Mouse (Mus musculus) layer of hippocampus, postnatal 10 days (tissue): Measurements from ENCODE around the gene Erbb4. TPM values are rescaled to one million over a fixed set of nuclear protein-coding genes. Genes with fewer than 3 reads are reported as not detected.

Experiments used
- DNase-seq, 2 experiments: peaks; one replicate each; pipeline ENCODE4 v3.0.0; 2021; ENCODE audit warnings: low spot score in 2 of 2
- total RNA-seq, 2 experiments: library from RNA; stranded (reverse); gene quantifications; 2 replicates each; pipeline ENCODE4 v1.2.3; 2021

The Erbb4 gene
- total RNA-seq, 2 experiments from 2014 or later, result 41.0 to 42.0 TPM

DNA sequence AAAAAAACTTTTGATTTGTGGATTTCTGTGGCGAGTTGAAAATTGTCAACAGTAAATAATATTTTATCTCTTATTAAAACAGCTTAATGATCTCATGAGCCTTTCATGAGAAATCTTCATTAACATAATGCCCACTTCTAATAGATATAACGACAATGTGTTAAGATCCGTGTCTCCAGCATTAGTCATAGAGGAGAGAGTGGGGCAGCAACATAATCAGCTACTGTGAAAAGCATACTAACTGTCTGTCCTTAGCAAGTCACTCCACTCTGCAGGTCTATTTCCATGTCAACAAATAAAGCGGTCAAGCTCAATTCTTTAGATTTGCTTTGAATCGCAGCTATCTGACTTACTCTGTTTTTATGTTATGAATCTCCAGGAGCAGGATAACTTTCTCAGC lies 80.0 kb downstream of the Erbb4 start:
- no peak for DNase-seq

DNA sequence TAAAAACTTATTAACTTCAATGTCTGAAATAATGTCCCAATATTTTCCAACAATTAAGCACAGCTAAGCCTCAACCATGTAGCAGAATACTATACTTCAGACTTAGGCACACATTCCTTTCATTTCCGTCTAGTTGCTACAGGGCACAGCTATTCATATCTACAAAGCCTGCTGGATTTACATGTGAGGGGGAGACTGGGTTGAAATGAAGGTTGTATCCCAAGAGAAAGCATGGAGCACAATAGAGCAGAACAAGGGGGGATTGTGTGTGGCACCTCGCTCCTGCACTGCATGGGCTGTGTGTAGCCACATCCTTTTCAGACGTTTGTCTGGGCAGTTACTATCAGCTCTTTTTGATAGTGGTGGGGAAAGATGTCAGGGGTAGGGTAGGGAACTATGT lies 83.0 kb downstream of the Erbb4 start:
- no peak for DNase-seq

GRCm38 (mm10) chr1:69023157-69023925 lies 84.5 kb downstream of the Erbb4 start:
- DNase-seq, result no peak

DNA sequence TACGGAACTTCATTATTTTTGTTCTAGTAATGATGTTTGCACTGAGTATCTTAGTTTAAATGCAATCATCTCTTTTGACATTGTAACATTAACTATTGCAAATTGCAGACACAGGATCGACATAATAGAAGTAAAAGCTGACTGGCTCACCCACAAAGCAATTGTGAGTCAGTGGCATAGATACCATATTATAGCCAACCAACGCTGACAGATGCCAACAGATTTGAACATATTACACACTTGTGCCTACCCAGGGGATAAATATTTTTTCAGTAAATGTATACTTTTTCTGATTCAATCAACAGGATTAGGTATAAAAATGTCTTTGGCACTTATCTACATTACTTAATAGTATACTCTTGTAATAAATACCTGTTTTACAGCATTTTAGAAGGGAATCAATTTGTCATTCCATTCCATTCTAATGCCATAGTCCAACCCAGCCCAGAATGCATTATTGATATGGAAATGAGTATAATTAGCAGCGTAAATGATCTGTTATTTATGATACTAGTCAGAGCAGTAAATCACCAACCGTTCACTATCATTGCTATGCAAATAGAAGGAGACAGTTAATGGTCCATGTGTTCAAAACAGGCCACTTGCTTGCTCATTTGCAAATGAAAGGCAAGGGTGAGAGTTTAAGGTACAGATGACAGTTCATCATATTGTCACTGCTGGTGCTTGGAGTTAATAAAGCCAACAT lies 97.9 kb downstream of the Erbb4 start:
- DNase-seq, result no peak

- peak in 1 of 2 experiments; percentile 13 for DNase-seq
Measured at GRCm38 (mm10) chr1:69001371-69001770, 106.5 kb downstream of the Erbb4 start.

DNA sequence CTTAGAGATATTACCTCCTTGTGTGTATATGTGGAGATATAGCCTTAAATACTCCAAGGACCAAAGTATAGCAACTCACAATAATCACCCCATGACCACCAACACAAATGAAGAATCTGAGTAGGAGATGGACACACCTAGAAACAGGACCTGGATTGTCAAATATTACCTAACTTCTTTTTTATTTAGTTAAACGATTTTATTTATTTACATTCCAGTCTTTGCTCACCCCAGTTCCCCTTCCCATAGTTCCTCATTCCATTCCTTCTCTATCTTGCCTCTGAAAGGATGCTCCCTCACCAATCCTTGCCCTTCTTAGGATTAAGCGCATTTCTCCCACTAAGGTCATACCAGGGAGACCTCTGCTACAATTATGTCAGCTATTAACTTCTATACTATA lies 128.6 kb downstream of the Erbb4 start:
- DNase-seq, result no peak

- no peak for DNase-seq
Measured at GRCm38 (mm10) chr1:68978571-68978970, 129.3 kb downstream of the Erbb4 start.

GRCm38 (mm10) chr1:68973355-68974127 lies 134.3 kb downstream of the Erbb4 start:
- DNase-seq, result no peak

- DNase-seq, result no peak
Measured at GRCm38 (mm10) chr1:68964127-68964526, 143.7 kb downstream of the Erbb4 start.

DNA sequence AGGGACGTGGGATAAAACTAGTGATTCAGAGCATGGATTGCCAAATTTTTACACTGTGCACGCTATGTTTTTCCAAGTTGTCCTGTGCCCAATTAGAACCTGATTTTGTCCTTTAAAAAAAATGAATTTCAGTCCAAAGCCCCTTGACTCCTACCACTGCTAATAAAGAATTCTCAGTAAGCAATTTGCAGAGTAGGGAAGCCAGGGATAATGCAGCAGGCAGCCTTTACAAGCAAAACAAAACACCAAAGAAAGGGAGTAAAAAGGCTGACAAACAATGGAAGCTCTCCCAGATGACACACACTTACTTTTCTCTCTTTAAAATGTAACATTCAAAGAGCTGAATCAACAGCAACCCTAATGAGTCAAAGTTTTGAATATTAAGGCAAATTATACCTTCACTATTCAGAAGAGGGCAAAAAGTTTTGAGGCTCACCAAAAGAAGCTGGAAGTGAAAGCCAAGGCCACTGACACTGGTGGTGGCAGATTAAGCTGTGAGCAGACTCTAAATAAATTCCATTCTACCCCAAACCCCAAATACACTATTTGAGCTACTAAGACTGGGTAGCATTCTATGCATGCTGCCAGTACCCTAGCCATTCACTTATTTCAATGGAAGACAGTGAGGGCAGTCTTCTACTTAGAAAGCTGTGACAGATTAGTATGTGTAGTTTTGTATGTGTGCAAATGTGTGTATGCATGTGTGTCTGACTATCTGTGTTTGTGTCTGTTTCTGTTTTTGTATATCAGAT lies 146.3 kb downstream of the Erbb4 start:
- DNase-seq, result no peak

GRCm38 (mm10) chr1:68956766-68957533 lies 150.9 kb downstream of the Erbb4 start:
- DNase-seq, result no peak

- DNase-seq, result no peak
Measured at GRCm38 (mm10) chr1:68955482-68955881, 152.4 kb downstream of the Erbb4 start.

DNA sequence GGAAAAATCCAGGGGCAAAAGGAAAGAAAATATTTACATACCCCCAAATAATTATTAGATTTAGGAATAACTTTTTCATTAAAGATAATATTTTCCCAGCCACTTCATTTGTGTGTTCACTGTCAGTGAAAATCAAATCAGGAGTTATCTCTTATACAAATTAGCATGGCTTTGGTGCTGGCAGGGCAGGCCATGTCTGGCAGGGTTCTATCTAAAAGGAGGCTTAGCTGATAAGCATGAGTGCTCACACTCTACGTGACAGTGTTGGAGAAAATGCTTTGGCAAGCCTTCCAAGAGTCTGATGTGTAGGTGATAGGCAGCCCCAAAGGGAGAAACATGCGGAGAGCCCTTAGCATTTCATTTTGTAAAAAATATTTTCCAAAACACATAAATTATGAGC lies 164.7 kb downstream of the Erbb4 start:
- DNase-seq, result no peak

- DNase-seq, result no peak
Measured at GRCm38 (mm10) chr1:68934804-68935203, 173.1 kb downstream of the Erbb4 start.

DNA sequence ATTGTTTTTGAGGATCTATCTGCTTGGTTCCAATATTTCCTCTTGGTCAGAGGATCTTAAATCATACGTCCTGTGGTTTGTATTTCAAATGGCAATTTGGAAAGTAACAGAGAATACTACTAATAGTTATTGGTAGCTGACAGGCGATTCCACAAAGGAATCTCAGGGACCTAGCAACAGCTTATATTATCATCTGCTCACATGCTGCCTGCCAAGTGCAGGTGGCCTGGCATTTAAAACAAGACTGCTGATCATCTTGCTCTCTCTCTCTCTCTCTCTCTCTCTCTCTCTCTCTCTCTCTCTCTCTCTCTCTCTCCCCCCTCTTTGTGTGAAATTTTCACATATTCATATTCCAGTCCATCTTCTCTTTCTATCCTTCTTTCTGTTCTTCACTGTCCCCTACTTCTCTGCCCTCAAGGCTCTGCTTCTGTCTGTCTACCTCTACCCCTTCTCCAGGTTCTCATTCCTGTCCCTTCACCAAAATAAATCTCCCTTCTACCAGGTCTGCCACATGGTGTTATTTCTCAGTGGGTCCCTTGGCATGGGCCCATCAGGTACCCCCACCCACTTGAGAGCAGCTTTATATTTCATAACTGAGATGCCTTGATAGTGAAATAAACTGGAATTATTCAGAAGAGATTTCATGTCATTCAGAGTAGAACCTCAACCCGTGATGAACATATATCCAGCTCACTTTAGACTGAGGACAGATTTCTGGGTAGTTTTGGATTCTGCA lies 174.4 kb downstream of the Erbb4 start:
- no peak for DNase-seq

- DNase-seq, result no peak
Measured at GRCm38 (mm10) chr1:68917828-68918227, 190.0 kb downstream of the Erbb4 start.

GRCm38 (mm10) chr1:68892041-68892440 lies 215.8 kb downstream of the Erbb4 start:
- no peak for DNase-seq

- DNase-seq, result peak; percentile 50 to 54
Measured at GRCm38 (mm10) chr1:68886823-68887222, 221.0 kb downstream of the Erbb4 start.

DNA sequence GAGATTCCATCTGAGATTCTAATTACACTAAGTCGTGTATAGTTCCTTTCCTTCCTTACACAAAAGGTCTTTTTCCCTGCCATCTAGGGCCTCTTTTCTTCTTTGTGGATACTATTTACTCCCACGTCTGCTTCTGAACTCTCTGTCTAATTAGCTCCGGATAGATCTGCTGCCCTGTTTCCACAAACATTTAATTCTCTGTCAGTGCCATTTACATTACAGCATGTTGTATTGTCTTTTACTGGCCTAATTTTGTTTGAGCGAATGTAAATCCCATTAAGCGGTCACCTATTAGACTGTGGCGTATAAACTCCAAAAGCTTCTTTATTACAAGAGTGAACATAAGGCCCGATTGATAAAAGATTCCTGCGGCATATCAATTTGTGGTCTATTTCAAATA lies 232.9 kb downstream of the Erbb4 start:
- no peak for DNase-seq

GRCm38 (mm10) chr1:68873635-68874020 lies 234.2 kb downstream of the Erbb4 start:
- no peak for DNase-seq
